Mouse (Mus musculus) liver, postnatal 0 days (tissue): ENCODE results near the gene Cd19.

ENCODE experiments used
- CTCF ChIP-seq: sonication (generic); IDR thresholded peaks from 2 replicates; pipeline ENCODE4 v1.5.1; 2016; ENCODE audit warnings: antibody characterized with exemption, low read depth
- EP300 ChIP-seq: IDR thresholded peaks from 2 replicates; pipeline ENCODE4 v1.6.1; 2016; ENCODE audit warnings: antibody characterized with exemption, low read depth, mild to moderate bottlenecking

- TF ChIP-seq EP300 = no peak
- TF ChIP-seq CTCF = no peak
Observed at GRCm38 (mm10) chr7:126430167-126430566, 15.5 kb upstream of the Cd19 start.
